Mouse (Mus musculus) kidney, embryonic 14.5 days (tissue): ENCODE data around the gene Hsd17b7. TPM values are rescaled to one million over a fixed set of nuclear protein-coding genes. Genes with fewer than 3 reads are reported as not detected.
A peak's percentile ranks its signal among the peaks of the same experiment; 100 is the strongest.

Experiments
- ATAC-seq: fragments of 200-750 bp; cut with Nextera tagmentation; 2 replicates; pipeline ENCODE4 v1.8.0; 2017; ENCODE audit warnings: moderate number of reproducible peaks, mild to moderate bottlenecking, moderate TSS enrichment, moderate library complexity; ENCODE audit not compliant: low FRiP score, low TSS enrichment
- H3K27ac ChIP-seq: fragments of 300-500 bp; sonication (generic); 2 replicates; pipeline ENCODE4 v1.5.1; 2014; ENCODE audit warnings: low read depth, mild to moderate bottlenecking, low read length, moderate library complexity, mixed read lengths
- H3K27me3 ChIP-seq: fragments of 300-500 bp; sonication (generic); 2 replicates; pipeline ENCODE4 v1.6.1; 2014; ENCODE audit warnings: mild to moderate bottlenecking, low read length; ENCODE audit not compliant: control insufficient read depth, insufficient read depth
- H3K36me3 ChIP-seq: fragments of 300-500 bp; sonication (generic); 2 replicates; pipeline ENCODE4 v1.6.1; 2014; ENCODE audit warnings: low read length, mixed read lengths; ENCODE audit not compliant: control insufficient read depth, insufficient read depth
- H3K4me1 ChIP-seq: fragments of 300-500 bp; sonication (generic); 2 replicates; pipeline ENCODE4 v1.6.1; 2014; ENCODE audit warnings: low read length, mixed read lengths; ENCODE audit not compliant: control insufficient read depth, insufficient read depth
- H3K4me2 ChIP-seq: fragments of 300-500 bp; sonication (generic); replicated peaks from 2 replicates; pipeline ENCODE4 v1.6.1; 2014; ENCODE audit warnings: low read depth, mild to moderate bottlenecking, low read length
- H3K4me3 ChIP-seq: fragments of 300-500 bp; sonication (generic); 2 replicates; pipeline ENCODE4 v1.5.1; 2014; ENCODE audit warnings: mild to moderate bottlenecking, low read length
- H3K9ac ChIP-seq: fragments of 300-500 bp; sonication (generic); 2 replicates; pipeline ENCODE4 v1.6.1; 2014; ENCODE audit warnings: low read depth, mild to moderate bottlenecking, low read length, moderate library complexity
- H3K9me3 ChIP-seq: fragments of 300-500 bp; sonication (generic); 2 replicates; pipeline ENCODE4 v1.6.1; 2016; ENCODE audit warnings: low read length; ENCODE audit not compliant: control insufficient read depth
- WGBS: fragments of 180-500 bp; shearing (Covaris S2); extraction: QIAGEN DNeasy Blood & Tissue Kit; methylation state at CpG from one replicate; pipeline ENCODE4 v1.1.7; 2014; 5-methylcytosine and 5-hydroxymethylcytosine counted together
- polyA plus RNA-seq: library from polyadenylated mRNA; unstranded; fragments of >200 nt; fragmentation: Nextera tagmentation; extraction: Ambion mirVana; gene quantifications from 2 replicates; pipeline ENCODE4 v1.2.1, GENCODE M21; 2014

Hsd17b7 gene
- polyA plus RNA-seq, 1 experiment from 2014 or later, result 16.3 TPM

- H3K27ac ChIP-seq, result no peak within 1 kb of the TSS
- no peaks in the 10 kb centered on the region for H3K36me3 ChIP-seq
- 21% methylated on average over 12 of the region's 12 CpGs for WGBS
- no peaks in the 10 kb centered on the region for H3K9me3 ChIP-seq
- no peaks in the 10 kb centered on the region for H3K4me1 ChIP-seq
- H3K9ac ChIP-seq, result no peak within 1 kb of the TSS
- H3K27me3 ChIP-seq, result no peaks in the 10 kb centered on the region; the same call in 1 of the 2 replicates
- no peak for ATAC-seq
- H3K4me2 ChIP-seq, result peak within 1 kb of the TSS; percentile 27
- H3K4me3 ChIP-seq, result peak within 1 kb of the TSS; percentile 4; the same call in 1 of the 2 replicates
Observed at GRCm38 (mm10) chr1:169928454-169928971, 40.5 kb downstream of the Hsd17b7 start, which contains the start of gene Ccdc190. TSS of gene Ccdc190 (plus strand) at chr1:169928648.

GRCm38 (mm10) chr1:169927753-169928369 lies 41.2 kb downstream of the Hsd17b7 start:
- no peaks in the 10 kb centered on the region for H3K4me1 ChIP-seq
- no peaks in the 10 kb centered on the region for H3K36me3 ChIP-seq
- no peak overlapping the region for H3K4me3 ChIP-seq
- H3K27ac ChIP-seq, result no peak overlapping the region
- ATAC-seq, result no peak
- H3K27me3 ChIP-seq, result no peaks in the 10 kb centered on the region; the same call in 1 of the 2 replicates
- H3K9ac ChIP-seq, result no peak overlapping the region
- H3K9me3 ChIP-seq, result no peaks in the 10 kb centered on the region
- no peak overlapping the region for H3K4me2 ChIP-seq
- 75% methylated on average over 8 of the region's 8 CpGs for WGBS

- WGBS, result 91% methylated on average over 2 of the region's 2 CpGs
- no peaks in the 10 kb centered on the region for H3K4me1 ChIP-seq
- H3K27me3 ChIP-seq, result 0 out of 2 replicates have a peak, but pooled peaks cover 3% of the 10 kb centered on the region
- no peak overlapping the region for H3K9ac ChIP-seq
- no peak for ATAC-seq
- no peaks in the 10 kb centered on the region for H3K9me3 ChIP-seq
- H3K27ac ChIP-seq, result no peak overlapping the region
- H3K4me2 ChIP-seq, result no peak overlapping the region
- no peak overlapping the region for H3K4me3 ChIP-seq
- no peaks in the 10 kb centered on the region for H3K36me3 ChIP-seq
Observed at GRCm38 (mm10) chr1:169924567-169924966, 44.5 kb downstream of the Hsd17b7 start.

- Histone ChIP-seq H3K36me3 (no peaks in the 10 kb centered on the region), H3K9ac (no peak overlapping the region), H3K4me3 (no peak overlapping the region), H3K9me3 (no peaks in the 10 kb centered on the region), H3K27ac (no peak overlapping the region), H3K4me2 (0 out of 2 replicates have a peak overlapping the region, but pooled peaks have one; percentile 22), H3K4me1 (no peaks in the 10 kb centered on the region), H3K27me3 (0 out of 2 replicates have a peak, but pooled peaks cover 3% of the 10 kb centered on the region)
- peak; percentile 38; the same call in 1 of the 2 replicates for ATAC-seq
- WGBS, result 31% methylated on average over 8 of the region's 8 CpGs
Observed at GRCm38 (mm10) chr1:169921710-169922211, 47.3 kb downstream of the Hsd17b7 start.

GRCm38 (mm10) chr1:169919211-169919610 lies 49.8 kb downstream of the Hsd17b7 start:
- Histone ChIP-seq H3K9ac (no peak overlapping the region), H3K36me3 (no peaks in the 10 kb centered on the region), H3K4me2 (peak overlapping the region; percentile 20; the same call in 1 of the 2 replicates), H3K4me1 (no peaks in the 10 kb centered on the region), H3K27me3 (0 out of 2 replicates have a peak, but pooled peaks cover 3% of the 10 kb centered on the region), H3K4me3 (no peak overlapping the region), H3K9me3 (no peaks in the 10 kb centered on the region), H3K27ac (no peak overlapping the region)
- peak; percentile 73 for ATAC-seq
- WGBS, result 4% methylated on average over 11 of the region's 11 CpGs

- Histone ChIP-seq H3K36me3 (no peaks in the 10 kb centered on the region), H3K4me2 (no peak overlapping the region), H3K9me3 (no peaks in the 10 kb centered on the region), H3K27ac (no peak overlapping the region), H3K4me1 (no peaks in the 10 kb centered on the region), H3K27me3 (0 out of 2 replicates have a peak, but pooled peaks cover 3% of the 10 kb centered on the region), H3K9ac (no peak overlapping the region), H3K4me3 (no peak overlapping the region)
- 21% methylated on average over 4 of the region's 4 CpGs for WGBS
- peak; percentile 58; the same call in 1 of the 2 replicates for ATAC-seq
Observed at GRCm38 (mm10) chr1:169917998-169918397, 51.0 kb downstream of the Hsd17b7 start.

GRCm38 (mm10) chr1:169917115-169917796 lies 51.8 kb downstream of the Hsd17b7 start:
- Histone ChIP-seq H3K36me3 (no peaks in the 10 kb centered on the region), H3K9me3 (no peaks in the 10 kb centered on the region), H3K4me2 (no peak overlapping the region), H3K9ac (no peak overlapping the region), H3K27me3 (0 out of 2 replicates have a peak, but pooled peaks cover 3% of the 10 kb centered on the region), H3K4me1 (no peaks in the 10 kb centered on the region), H3K4me3 (no peak overlapping the region), H3K27ac (no peak overlapping the region)
- 45% methylated on average over 9 of the region's 9 CpGs for WGBS
- ATAC-seq, result no peak

- Histone ChIP-seq H3K27ac (no peak overlapping the region), H3K9ac (no peak overlapping the region), H3K27me3 (0 out of 2 replicates have a peak, but pooled peaks cover 3% of the 10 kb centered on the region), H3K4me1 (no peaks in the 10 kb centered on the region), H3K4me2 (no peak overlapping the region), H3K4me3 (no peak overlapping the region), H3K36me3 (no peaks in the 10 kb centered on the region), H3K9me3 (no peaks in the 10 kb centered on the region)
- no peak; the same call in 1 of the 2 replicates for ATAC-seq
- WGBS, result 26% methylated on average over 7 of the region's 7 CpGs
Observed at GRCm38 (mm10) chr1:169916659-169917058, 52.4 kb downstream of the Hsd17b7 start.
